Mouse (Mus musculus): ENCODE results near the gene Phka2. TPM values are rescaled to one million over a fixed set of nuclear protein-coding genes. Genes with fewer than 3 reads are reported as not detected.

The Phka2 gene
- 1 to 10 TPM; 4.0 to 6.3 TPM for total RNA-seq (2021)
- long read RNA-seq, experiment 1, full-length matches to known transcripts: 1 of 1 reads
- long read RNA-seq, experiment 1, partial matches to known transcripts: 0 of 1 reads
- long read RNA-seq, experiment 1, other reads (novel, unspliced or antisense): 0 of 1 reads
- long read RNA-seq, experiment 2, partial matches to known transcripts: 0 of 1 reads
- long read RNA-seq, experiment 2, other reads (novel, unspliced or antisense): 1 of 1 reads

DNA sequence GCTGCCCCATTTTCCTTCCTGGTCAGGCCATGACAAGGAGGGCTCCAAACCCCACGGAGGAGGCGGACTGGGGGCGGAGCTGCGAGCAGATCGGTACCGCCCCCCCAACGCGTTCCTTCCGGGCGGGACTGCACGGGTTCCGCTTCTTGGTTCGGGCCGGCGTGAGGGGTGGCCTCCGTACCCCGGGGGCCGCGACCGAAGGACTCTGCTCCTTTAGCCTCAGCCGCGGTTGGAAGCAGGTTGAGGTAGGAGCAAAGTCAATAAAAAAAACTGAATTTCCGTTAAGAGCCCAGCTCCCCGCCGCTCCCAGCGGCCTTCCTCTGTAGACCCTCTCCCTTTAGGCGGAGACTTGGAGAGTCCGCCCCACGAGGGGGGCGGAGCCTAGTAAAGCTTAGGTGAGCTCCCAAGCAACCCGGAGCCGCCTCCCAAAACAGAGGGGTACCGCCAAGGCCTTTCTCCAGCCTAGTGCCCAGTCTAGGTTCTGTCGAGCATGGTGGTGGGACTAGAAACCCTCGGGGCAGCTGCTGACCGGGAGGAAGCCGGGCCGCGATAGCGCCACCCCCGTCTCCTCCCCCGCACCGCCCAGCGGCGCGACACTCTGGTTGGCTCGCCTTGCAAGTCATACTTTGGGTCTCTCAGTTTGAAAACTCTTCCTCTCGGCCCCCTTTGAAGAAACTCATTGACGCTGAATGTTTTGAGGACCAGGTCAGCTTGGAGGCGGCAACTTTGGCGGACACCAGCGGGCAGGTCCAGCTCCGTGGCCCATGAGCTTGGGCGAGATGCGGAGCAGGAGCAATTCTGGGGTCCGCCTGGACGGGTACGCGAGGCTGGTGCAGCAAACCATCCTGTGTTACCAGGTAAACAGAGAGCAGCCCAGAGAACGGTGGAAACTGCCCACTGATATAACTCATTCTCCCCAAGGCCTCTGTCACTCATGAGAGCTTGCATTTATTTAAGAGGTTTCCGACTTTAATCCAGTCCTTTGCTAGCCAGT, at the start of gene Phka2:
Phka2 (plus strand) TSS at position 119 of the 994 bp plus-strand sequence.
- intact Hi-C loops (cut with DNase I): no loop called here
- DNase-seq: peak; percentile 77 to 80

DNA sequence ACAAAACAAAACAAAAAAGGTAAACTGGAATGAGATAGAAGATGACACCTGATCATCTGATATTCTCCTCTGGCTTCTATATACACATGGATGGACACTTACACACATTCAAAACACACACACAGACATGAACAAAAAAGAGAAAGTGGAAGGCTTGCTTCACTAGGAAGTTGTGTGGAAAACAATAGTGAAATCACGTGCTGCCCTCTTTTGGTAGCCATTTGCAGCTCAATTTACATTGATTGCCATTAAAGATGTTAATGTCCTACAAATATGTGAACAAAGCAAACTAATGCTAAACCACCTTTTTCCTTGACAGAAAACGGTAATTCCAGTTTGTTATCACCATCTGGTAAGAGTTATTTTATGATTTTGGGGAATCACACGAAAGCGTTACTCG, 46.3 kb upstream of the Phka2 start:
- DNase-seq: no peak
- intact Hi-C loops (cut with DNase I): no loop called here

DNA sequence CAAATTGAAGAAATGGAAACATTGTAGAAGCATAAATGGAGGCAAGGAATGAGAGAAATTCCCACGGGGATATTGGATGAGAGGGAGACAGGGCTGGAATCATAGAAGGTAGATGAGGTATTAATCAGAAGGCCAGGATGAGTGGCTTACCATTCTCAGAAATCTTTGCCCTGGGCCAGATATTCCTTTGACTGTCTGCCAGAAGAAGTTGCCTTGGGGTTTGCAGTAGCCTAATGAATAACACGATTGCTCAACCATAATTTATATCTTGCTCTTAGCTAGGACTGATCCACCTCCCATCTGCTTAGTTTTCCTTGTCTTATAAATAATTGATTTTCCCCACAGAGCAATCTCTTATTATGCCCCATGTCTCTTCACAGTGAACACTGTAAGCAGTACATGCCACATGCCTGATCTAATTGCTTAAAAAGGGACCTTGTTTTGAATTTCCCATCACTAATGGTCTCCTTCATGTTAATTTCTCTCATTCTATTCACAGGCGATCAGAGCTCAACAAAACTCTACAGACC, 30.6 kb upstream of the Phka2 start:
- DNase-seq: no peak
- intact Hi-C loops (cut with DNase I): no loop called here

DNA sequence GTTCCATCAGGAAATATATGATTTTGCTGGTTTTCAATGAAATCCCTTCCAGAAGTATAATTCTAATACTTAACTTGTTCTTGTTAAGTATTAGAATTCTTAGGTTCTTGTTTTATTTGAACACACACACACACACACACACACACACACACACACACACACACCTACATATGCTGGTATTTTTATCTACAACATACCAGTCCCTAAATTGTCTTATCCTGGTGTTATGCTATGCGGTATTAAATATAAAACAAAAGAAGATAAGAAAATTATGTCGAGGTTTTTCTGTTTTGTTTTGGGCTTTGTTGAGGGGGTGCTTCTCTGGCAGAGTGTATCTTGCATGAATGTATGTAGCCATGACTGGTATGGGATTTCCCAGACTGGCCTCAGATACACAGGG, 12.2 kb upstream of the Phka2 start:
- DNase-seq: no peak
- intact Hi-C loops (cut with DNase I): no loop called here

DNA sequence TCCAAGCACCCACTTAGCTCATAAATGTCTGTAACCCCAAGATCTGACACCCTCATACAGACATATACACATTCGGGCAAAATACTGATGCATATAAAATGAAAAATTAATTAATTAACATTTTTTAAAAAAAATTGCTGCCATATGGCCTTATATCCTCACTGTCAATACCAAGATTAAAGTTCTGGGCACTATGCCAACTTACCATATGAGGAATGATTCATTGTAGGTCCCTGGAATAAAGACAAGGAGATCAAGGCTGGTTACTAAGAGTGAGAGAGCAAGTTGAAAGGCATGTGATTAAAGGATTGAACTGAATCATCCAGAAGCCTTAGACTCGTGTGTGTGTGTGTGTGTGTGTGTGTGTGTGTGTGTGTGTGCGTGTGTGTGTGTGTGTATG, 7.6 kb upstream of the Phka2 start:
- no peak for DNase-seq
- intact Hi-C loops (cut with DNase I): no loop called here

DNA sequence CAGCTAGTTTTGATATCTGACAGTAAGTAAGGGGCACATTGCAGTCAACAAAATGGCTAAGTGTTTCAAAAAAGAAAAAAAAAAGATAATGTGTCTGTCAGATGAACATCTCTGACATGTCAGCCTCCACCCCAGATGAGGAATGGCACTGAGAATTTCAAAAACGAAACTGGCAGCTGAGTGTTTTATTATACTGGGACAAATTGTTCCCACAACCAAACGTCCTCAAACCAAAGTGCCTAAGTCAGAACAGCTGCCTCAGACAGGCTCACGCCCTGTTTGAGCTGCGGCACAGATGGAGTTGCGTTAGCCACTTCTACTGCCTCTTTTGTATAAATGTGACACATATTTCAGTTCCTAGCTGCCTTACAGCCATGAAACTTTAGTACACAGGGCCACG, 7.0 kb upstream of the Phka2 start:
- intact Hi-C loops (cut with DNase I): no loop called here
- DNase-seq: no peak

DNA sequence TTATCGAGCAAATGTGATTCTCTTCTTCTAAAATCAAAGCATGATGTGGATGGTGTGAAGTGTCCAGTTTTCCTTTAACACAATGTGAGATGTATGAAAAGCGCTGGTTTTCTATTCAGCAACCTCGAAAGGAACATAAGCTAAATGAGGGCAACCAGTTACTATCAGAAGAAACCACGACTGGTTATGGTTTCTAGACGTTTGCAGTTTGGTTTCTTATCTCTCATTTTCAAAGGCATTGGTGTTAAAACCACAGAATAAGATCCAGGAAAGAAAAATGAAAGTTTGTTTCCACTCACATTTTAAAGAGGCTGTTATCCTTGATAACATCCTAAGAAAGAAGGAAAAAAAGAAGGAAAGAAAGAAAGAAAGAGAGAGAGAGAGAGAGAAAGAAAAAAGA, 5.5 kb upstream of the Phka2 start:
- no peak for DNase-seq
- intact Hi-C loops (cut with DNase I): no loop called here

DNA sequence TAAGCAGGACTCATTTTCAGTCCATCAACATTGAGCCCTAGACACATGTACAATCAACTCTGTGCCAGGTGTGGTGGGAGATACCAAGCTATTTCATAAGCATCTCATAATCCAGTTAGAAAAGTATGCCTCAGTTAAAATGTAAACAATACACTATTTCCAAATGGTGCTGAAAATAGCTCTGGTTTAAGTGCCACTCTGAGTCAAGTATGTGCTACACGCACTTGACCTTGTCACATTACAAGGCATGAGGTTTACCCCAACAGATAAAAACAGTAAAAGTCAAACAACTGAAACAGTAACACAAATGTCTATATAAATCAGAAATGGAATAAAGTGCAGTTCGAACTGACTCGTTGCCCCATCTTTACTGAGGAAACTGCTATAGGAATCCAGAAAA, 871 bp upstream of the Phka2 start:
- intact Hi-C loops (cut with DNase I): no loop called here
- DNase-seq: no peak

DNA sequence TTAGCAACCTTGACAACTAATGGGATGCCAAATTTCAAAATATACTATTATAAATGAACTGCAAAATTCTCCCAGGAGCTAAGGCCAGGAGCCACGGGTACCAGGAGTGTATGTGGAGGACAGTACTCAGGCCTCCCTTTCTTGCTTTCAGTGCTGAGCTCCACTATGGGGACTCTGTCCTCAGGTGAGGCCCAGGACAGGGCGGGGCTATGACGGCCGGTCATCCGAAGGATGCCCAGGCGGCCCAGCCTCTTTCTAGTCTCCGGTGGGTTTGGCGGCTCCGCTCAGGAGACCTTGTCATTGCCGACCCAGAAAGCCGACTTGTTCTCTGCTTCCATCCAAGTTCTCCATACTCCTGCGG, 299 bp upstream of the Phka2 start:
- intact Hi-C loops (cut with DNase I): no loop called here
- no peak for DNase-seq

DNA sequence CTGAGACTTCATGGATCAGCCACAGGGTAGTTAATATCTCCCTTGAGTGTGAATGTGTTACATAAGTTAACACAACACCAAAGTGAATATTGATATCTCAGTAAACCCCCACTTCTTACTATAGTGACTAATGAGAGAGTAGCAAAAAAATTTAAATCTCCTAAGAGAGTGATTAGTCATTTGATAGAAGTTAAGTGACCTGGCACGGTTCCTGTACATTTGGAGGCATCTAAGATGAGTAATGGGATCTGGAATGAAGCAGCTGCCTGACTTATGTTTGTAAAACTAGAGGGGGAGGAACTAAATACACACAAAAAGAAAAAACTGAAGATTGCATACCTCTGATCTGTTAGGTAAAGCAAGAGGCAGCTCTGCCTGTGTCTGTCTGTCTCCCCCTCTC, 7.1 kb downstream of the Phka2 start:
- intact Hi-C loops (cut with DNase I): no loop called here
- DNase-seq: no peak

DNA sequence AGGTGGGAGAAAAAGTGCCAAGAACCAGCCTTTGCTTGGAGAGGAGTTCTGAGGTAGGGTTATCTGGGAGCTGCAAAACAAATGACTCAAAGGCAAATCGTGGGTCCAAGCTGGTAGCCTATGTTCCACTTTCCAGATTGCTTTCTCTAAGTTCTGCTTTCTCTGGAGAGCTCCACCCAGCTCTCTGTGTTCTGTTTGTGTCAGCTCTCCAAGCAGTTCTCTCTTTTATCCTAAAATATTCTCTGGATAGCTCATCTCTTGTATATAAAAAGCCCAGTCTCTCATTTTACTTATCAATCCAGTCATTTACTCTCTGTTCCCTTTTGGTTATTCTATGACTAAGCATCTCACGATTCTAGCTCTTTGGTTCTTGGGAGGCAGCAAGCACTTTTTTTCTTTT, 8.2 kb downstream of the Phka2 start:
- DNase-seq: no peak
- intact Hi-C loops (cut with DNase I): no loop called here

DNA sequence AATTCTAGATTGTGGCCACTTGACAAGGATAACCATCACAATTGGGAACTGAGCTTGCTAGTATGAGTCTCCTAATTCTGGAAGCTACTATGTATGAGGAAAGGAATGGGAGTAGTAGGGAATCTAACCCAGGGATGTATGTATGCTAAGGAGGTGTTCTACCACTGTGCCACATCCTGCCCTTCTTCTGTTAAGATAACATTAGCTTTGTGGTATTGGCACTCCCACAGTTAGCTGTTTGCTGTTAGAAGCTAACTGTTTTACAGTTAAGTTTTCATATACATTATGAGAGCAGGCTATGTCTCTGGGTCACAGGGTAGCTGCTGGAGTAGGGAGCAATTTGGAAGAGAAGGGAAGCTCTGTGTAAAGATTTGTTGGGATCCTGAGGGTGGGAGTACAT, 14.1 kb downstream of the Phka2 start:
- intact Hi-C loops (cut with DNase I): no loop called here
- no peak for DNase-seq

DNA sequence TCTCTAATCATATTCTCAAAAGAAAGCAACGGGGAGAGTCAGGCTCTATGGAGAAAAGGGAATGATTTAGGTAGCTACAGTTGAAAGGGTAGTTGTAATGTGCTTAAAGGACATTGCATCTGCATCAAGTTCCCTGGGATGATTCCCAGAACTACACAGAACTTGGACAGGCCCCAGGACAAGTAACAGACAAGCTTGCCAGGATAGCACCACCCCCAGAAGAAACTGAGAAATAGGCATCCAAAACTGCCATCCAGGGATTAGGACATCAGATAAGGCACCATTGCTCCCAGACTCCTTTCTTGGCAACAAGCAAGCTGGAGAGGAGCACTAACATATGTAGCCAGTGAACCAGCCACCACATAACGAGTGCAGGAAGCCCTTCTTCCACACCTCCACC, 40.8 kb downstream of the Phka2 start:
- no peak for DNase-seq
- intact Hi-C loops (cut with DNase I): no loop called here

DNA sequence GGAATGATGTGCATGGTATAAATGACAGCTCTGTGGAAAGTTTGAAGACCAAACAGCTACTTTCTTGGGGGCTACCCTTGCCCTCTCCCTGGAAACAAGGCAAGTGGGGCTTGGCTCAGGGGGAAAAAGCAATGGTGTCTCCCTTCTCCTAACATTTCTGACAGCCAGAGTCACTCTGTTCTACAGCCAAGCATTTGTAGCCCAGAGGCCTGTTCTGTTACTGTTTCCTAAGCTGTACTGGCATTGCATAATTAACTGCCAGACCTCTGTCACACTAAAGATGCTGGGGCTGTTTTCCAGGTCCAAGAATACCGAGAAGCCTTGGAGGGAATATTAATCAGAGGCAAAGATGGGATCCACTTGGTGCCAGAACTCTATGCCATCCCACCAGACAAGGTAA, 46.9 kb downstream of the Phka2 start:
- intact Hi-C loops (cut with DNase I): no loop called here
- DNase-seq: no peak

DNA sequence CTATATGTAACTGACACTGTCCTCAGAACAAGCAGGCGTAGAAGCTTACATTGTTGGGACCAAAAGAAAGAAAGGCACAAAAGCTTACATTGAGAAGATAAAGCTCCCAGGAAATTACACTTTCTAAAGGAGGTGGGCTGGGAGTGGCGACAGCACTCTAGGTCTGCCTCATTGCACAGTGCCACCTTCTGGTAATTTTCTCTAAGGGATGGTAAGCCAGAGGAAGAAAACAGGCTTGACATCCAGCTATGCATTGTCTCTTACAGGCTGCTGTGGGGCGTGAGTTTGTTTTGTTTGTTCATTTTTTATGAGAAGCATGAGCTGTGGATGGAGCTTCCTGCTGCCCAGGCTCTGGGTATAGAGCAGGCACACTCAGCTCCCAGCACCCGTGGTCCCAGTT, 50.1 kb downstream of the Phka2 start:
- no peak for DNase-seq
- intact Hi-C loops (cut with DNase I): no loop called here

DNA sequence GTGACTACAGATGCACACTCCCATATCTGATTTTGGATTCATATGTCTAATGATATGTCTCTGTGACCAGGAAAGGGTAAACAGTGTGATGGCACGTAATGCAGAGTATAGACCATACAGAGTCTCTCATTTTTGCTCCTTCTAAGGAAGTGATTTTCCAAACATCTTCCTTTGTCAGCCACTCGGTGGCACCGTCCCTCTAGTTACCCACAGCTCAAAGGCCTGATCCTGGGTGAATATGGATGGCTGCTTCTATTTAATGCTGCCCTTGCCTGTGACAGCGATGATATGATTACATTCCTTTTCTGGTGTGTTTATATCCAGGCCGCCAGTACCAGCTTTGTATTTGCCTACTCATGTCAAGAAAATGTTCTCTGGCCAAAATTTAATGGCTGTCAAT, 81.6 kb downstream of the Phka2 start:
- DNase-seq: no peak
- intact Hi-C loops (cut with DNase I): loop anchor here (5.0 kb wide), 1 partner anchor 449 kb away; no protein-coding TSS in a partner anchor

DNA sequence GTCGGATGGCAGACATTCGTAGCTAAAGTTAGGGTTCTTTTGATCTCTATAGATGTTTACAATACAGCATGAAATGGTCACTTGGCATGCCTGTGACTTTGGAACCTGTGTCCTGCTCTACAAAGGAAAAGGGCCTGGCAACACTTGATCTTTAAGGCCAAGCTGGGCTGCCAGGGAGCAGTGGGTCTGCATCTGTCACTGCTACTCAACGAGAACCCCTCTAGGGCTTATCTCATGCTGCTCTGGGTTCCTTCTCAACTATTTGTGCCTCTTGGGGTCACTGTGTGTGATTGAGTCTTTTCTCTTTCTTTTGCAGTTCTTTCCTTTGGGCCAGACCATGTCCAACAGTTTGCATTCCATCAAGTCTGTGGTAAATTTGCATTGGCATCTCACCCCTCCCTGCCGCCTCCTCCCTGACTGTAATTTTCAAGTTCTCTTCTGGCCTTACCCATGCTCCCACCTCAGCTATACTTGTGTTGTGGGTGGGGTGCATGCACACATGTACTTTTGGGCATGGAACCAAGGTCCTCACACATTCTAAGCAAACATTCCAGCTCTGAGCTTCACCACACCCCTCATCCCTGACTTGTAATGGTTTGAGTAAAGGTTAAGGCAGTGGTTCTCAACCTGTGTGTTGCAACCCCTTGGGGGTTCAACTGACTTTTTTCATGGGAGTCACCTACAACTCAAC, 82.3 kb downstream of the Phka2 start:
- no peak for DNase-seq
- intact Hi-C loops (cut with DNase I): loop anchor here (5.0 kb wide), 1 partner anchor 448 kb away; no protein-coding TSS in a partner anchor

DNA sequence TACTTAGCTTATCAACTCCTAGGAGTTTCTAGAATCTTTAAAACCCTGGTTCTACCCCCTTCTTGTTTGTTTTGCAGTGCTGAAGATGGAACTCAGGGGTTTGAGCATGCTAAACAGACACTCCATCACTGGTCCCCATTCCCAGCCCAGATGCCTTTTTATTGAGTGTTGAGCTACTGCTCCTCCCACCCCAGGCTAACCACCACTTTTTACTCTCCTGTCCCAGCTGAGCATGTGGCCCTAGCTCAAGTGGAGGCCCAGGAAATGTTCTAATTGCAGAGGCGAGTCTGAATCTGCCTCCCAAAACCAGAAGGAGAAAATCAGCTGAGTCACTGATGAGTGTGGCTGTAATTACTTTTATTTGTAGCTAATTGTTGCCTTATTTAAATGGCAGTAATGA, 83.1 kb downstream of the Phka2 start:
- DNase-seq: no peak
- intact Hi-C loops (cut with DNase I): no loop called here

DNA sequence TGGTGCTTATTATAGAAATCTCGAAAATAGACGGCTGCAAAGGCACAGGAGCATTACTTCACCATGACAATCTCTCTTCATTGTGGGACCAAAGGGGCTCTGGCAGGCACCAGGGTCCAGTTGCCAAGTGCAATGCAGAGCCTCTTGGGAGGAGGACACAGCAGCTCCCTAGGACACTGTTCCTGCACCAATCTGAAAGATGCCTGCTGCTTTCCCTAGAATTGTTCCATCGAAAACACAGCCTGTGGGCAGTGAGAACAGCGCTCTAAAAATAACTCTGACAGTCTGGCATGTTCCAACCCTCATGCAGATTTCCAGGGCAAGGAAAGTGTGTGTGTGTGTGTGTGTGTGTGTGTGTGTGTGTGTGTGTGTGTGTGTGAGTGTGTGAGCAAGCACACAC, 86.6 kb downstream of the Phka2 start:
- no peak for DNase-seq
- intact Hi-C loops (cut with DNase I): no loop called here

DNA sequence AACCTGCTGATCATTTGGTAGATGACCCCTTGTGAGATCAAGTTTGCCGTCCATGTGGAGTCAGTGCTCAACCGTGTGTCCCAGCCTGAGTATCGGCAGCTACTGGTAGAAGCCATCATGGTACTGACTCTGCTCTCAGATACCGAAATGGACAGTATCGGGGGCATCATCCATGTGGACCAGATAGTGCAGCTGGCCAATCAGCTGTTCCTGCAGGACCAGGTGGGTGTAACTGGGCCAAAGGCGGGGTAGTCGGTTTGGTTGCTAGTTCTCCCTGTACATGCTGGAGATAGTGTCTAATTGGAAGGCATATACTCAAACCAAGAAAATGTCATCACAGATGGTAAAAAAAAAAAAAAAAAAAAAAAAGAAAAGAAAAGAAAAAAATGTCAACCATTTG, 88.2 kb downstream of the Phka2 start:
- intact Hi-C loops (cut with DNase I): no loop called here
- DNase-seq: no peak

DNA sequence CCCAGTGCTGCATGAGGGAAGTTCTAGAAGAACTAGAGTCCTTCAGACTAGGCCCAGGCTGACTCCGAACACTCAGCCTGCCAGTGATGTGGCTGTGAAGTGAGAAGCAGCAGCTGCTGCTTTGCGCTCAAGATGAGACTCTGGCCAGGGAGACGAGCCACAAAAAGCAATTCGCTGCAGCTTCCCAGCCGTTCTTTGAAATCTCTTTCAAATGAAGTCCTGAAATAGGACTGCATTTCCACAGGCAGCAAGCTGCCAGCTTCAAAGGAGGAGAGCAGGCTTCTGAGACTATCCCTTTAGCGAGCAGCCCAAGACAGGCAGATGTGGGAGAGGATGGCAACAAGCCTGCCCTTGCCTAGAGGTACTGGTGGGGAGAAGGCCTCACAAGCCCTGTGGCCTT, 91.0 kb downstream of the Phka2 start:
- intact Hi-C loops (cut with DNase I): no loop called here
- no peak for DNase-seq

All from gastrocnemius, postnatal 36 days (tissue).